Mouse (Mus musculus) liver, embryonic 14.5 days (tissue): ENCODE results near the gene Eno3. TPM values are rescaled to one million over a fixed set of nuclear protein-coding genes. Genes with fewer than 3 reads are reported as not detected.

Experiments used
- ATAC-seq: fragments of 200-750 bp; cut with Nextera tagmentation; 2 replicates; pipeline ENCODE4 v1.8.0; 2017; ENCODE audit warnings: moderate number of reproducible peaks, mild to moderate bottlenecking, moderate library complexity; ENCODE audit not compliant: insufficient read depth
- DNase-seq, 3 experiments: peaks; one replicate each; pipeline ENCODE4 v3.0.0-alpha.2; 2012 to 2013; ENCODE audit warnings: low read depth in 3 of 3, low spot score in 3 of 3
- H3K27ac ChIP-seq: fragments of 300-500 bp; sonication (generic); 2 replicates; pipeline ENCODE4 v1.5.1; 2014; ENCODE audit warnings: moderate library complexity, mild to moderate bottlenecking, control low read depth, inconsistent platforms
- H3K27me3 ChIP-seq: fragments of 300-500 bp; sonication (generic); 2 replicates; pipeline ENCODE4 v1.6.1; 2014; ENCODE audit warnings: mild to moderate bottlenecking, low read length, moderate library complexity; ENCODE audit not compliant: control insufficient read depth, insufficient read depth
- H3K36me3 ChIP-seq: fragments of 300-500 bp; sonication (generic); replicated peaks from 2 replicates; pipeline ENCODE4 v1.6.1; 2014; ENCODE audit warnings: low read depth; ENCODE audit not compliant: control insufficient read depth, insufficient read depth
- H3K4me1 ChIP-seq, 2 experiments: fragments of 200-500 bp in 1 of 2; fragments of 300-500 bp in 1 of 2; sonication (generic) in 1 of 2; replicated peaks; 2 replicates each; pipeline ENCODE4 v1.6.1; 2012 to 2014; ENCODE audit warnings: antibody characterized with exemption in 1 of 2, inconsistent platforms in 1 of 2, low read length in 1 of 2; ENCODE audit not compliant: control insufficient read depth in 2 of 2, insufficient read depth in 2 of 2
- H3K4me2 ChIP-seq: fragments of 300-500 bp; sonication (generic); 2 replicates; pipeline ENCODE4 v1.6.1; 2014; ENCODE audit warnings: low read depth, mild to moderate bottlenecking, control low read depth, moderate library complexity
- H3K4me3 ChIP-seq, 2 experiments: fragments of 200-500 bp in 1 of 2; fragments of 300-500 bp in 1 of 2; sonication (generic) in 1 of 2; 2 replicates each; pipeline ENCODE4 v1.5.1; 2012 to 2014; ENCODE audit warnings: low read depth in 2 of 2, low read length in 2 of 2, mild to moderate bottlenecking in 2 of 2, control low read depth in 1 of 2, inconsistent platforms in 1 of 2, moderate library complexity in 1 of 2; ENCODE audit not compliant: insufficient read depth in 1 of 2
- H3K9ac ChIP-seq: fragments of 300-500 bp; sonication (generic); replicated peaks from 2 replicates; pipeline ENCODE4 v1.6.1; 2014; ENCODE audit warnings: mild to moderate bottlenecking, control low read depth, moderate library complexity
- H3K9me3 ChIP-seq: fragments of 300-500 bp; sonication (generic); 2 replicates; pipeline ENCODE4 v1.6.1; 2016; ENCODE audit warnings: low read length, mixed read lengths; ENCODE audit not compliant: control insufficient read depth
- CTCF ChIP-seq: IDR thresholded peaks from 2 replicates; pipeline ENCODE4 v1.5.1; 2016; ENCODE audit warnings: antibody characterized with exemption, low read depth, control low read depth
- EP300 ChIP-seq: IDR thresholded peaks from 2 replicates; pipeline ENCODE4 v1.6.1; 2016; ENCODE audit warnings: antibody characterized with exemption, low read depth
- WGBS: fragments of 180-500 bp; shearing (Covaris S2); extraction: QIAGEN DNeasy Blood & Tissue Kit; methylation state at CpG from one replicate; pipeline ENCODE4 v1.1.7; 2014; ENCODE audit not compliant: insufficient replicate concordance; 5-methylcytosine and 5-hydroxymethylcytosine counted together
- polyA plus RNA-seq, 2 experiments: library from polyadenylated mRNA; depleted of rRNA in 1 of 2; stranded (reverse) in 1 of 2; unstranded in 1 of 2; fragments of >200 nt; fragmentation: Nextera tagmentation in 1 of 2; extraction: Ambion mirVana in 1 of 2; gene quantifications; 2 replicates each; pipeline versions ENCODE4 v1.2.1 to v1.2.3; 2012 to 2014

Gene Eno3
- polyA plus RNA-seq, 2 experiments, result 3.6 to 3.7 TPM

DNA sequence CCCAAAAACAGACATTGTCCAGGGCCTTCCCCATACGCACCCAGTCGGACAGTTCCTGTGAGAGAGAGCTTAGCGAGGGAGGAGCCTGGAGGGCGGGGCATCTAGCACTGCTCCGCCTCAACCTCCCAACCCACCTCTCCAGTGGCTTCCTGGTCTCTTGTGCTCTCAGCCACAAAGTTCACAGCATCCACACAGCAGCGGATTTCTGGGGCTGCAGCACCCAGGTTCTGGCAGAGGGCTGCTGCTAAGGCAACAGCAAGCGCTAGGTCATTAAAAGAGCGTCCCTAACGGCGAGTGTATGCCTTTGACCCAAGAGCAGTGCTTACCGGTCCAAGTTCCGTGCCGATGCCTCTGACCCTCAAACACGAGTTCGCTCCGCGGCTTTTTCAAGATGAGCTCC, 41.9 kb upstream of the Eno3 start:
- H3K4me2 ChIP-seq, result peak overlapping the region; percentile 82
- ATAC-seq, result peak; percentile 82
- no peaks in the 10 kb centered on the region for H3K9me3 ChIP-seq
- no peaks in the 10 kb centered on the region for H3K27me3 ChIP-seq
- WGBS, result under 1% methylated on average over 17 of the region's 17 CpGs
- peak; percentile 43 to 56 (median 45) for DNase-seq
- H3K27ac ChIP-seq, result no peak overlapping the region
- H3K4me3 ChIP-seq, result peak overlapping the region; percentile 54 to 55
- H3K4me1 ChIP-seq, result peaks cover 0 to 5% of the 10 kb centered on the region in 2 experiments; a peak in 2 of 4 replicates
- TF ChIP-seq CTCF, result no peak
- TF ChIP-seq EP300, result no peak
- H3K9ac ChIP-seq, result peak overlapping the region; percentile 49
- H3K36me3 ChIP-seq, result no peaks in the 10 kb centered on the region

DNA sequence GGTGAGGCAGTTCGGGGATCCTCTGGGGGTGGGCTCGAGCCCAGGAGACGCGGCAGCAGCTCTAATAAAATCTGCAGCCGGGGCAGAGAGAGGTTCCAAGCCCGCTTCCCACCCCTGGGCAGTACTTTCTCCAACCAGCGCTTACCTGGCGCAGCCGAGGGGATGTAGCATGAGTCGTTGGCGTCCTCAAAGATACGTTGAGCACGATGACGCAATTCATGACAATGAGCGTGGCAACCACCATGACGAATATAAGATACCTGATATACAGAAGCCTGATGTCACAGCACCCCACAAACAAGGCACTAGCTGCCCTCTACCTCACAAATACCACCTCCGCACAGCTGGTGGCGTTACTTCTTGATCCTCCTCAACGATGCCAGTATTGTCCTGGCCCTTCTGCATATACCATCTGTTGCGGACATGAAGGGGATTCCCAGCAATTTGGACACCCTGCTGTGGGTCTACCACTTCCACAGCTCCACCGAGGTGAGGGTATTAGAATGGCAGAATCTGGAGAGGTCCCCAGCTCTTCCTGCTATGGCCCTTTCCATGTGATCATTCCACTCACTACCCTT, 41.4 kb upstream of the Eno3 start, which contains the start of gene 4930544D05Rik:
TSS of gene 4930544D05Rik (plus strand) at position 333 of the 578 bp plus-strand sequence.
- Histone ChIP-seq H3K9ac (peak within 1 kb of the TSS; percentile 49), H3K4me3 (peak within 1 kb of the TSS; percentile 54 to 55), H3K27me3 (no peaks in the 10 kb centered on the region), H3K4me1 (peaks cover 0 to 5% of the 10 kb centered on the region in 2 experiments; a peak in 2 of 4 replicates), H3K9me3 (no peaks in the 10 kb centered on the region), H3K27ac (no peak within 1 kb of the TSS), H3K4me2 (peak within 1 kb of the TSS; percentile 82), H3K36me3 (no peaks in the 10 kb centered on the region)
- WGBS, result 16% methylated on average over 21 of the region's 21 CpGs
- no peak for ATAC-seq
- TF ChIP-seq CTCF (no peak), EP300 (no peak)
- DNase-seq, result no peak

DNA sequence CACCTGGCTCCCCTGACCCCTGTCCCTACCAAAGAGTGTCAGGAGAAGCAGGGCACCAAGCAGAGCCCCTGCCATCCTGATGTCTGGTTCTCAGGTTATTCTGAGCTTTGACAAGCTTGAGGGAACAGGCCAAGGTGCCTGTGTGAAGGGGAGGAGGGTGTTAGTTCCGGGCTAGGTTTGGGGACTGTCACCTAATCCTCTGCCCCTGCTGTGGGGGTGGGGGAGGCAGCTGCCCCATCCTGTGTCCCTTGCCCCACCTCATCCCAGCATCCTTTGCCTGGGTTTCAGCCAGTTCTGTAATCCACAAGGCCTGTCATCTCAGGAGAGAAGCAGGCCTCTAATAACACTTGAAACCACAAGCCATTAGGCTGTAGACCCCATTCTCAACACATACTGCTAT, 37.9 kb upstream of the Eno3 start, which contains the start of gene Chrne:
TSS of gene Chrne (minus strand) at position 116 of the 400 bp plus-strand sequence.
- H3K4me2 ChIP-seq, result no peak within 1 kb of the TSS
- ATAC-seq (no peak), DNase-seq (no peak)
- 63% methylated on average over 1 of the region's 1 CpGs for WGBS
- TF ChIP-seq EP300, result no peak
- no peak for TF ChIP-seq CTCF
- no peaks in the 10 kb centered on the region for H3K36me3 ChIP-seq
- no peak within 1 kb of the TSS for H3K9ac ChIP-seq
- no peak within 1 kb of the TSS for H3K27ac ChIP-seq
- peaks cover 0 to 9% of the 10 kb centered on the region in 2 experiments; a peak in 2 of 4 replicates for H3K4me1 ChIP-seq
- H3K9me3 ChIP-seq, result no peaks in the 10 kb centered on the region
- H3K4me3 ChIP-seq, result no peak within 1 kb of the TSS
- no peaks in the 10 kb centered on the region for H3K27me3 ChIP-seq

DNA sequence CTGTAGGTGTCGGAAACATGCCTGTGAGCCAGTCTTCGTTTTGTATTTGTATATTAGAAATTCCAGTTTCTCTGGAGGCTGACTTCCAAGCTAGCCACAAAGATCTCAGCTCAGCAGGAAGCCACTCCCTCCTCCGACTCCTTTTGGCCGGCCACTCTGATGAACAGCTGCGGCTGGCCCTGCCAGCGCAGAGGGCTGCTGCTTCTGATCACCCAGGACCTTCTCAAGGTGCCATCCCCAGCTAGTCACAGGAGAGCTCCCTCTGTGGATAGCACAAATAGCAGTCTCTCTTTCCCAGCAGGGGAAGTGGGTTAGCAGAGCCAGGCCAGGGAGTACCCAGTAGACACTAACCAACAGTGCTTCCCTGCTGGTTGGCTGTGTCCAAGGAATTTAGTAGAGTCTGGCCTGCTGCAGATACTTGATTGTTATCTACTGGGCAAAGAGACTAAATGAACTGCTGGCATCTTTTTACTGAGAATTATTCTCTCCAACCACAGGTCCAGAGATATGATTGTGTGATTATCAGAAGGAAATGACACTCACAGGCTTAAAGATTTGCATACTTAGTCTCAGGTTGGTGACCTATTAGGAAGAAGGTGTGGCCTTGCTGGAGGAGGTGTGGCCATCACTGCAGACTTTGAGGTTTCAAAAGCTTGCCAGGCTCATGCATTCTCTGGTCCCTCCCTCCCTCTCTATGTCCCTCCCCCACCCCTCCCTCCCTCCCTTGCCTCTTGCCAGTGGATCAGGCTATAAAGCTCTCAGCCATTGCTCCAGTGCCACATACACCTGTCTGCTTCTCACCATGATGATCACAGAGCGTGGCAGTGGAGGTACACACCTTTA, 34.8 kb upstream of the Eno3 start:
- WGBS, result 43% methylated on average over 7 of the region's 7 CpGs
- peak; percentile 67; the same call in 1 of the 2 replicates for ATAC-seq
- no peak overlapping the region for H3K4me2 ChIP-seq
- no peak overlapping the region for H3K4me3 ChIP-seq
- DNase-seq, result no peak
- no peak overlapping the region for H3K27ac ChIP-seq
- 0 out of 4 replicates have a peak, but pooled peaks cover 0 to 4% of the 10 kb centered on the region in 2 experiments for H3K4me1 ChIP-seq
- H3K9me3 ChIP-seq, result no peaks in the 10 kb centered on the region
- H3K9ac ChIP-seq, result no peak overlapping the region
- no peaks in the 10 kb centered on the region for H3K36me3 ChIP-seq
- no peaks in the 10 kb centered on the region for H3K27me3 ChIP-seq
- TF ChIP-seq CTCF (no peak), EP300 (no peak)
